Mouse (Mus musculus): ENCODE results near the gene Evc. TPM values are rescaled to one million over a fixed set of nuclear protein-coding genes. Genes with fewer than 3 reads are reported as not detected.

Gene Evc
- total RNA-seq, 1 experiment, result 35.1 TPM

- peak; percentile 43 for DNase-seq (ENCODE audit: low read depth, low spot score)
- in situ Hi-C loops (cut with MboI; ENCODE audit: low sequenced_read_pairs in 2 of 2, unreplicated experiment in 2 of 2), result loop anchor here in 1 of 2 experiments (25.0 kb wide), 1 partner anchor 423 kb away; the partner anchor contains the start of gene Stk32b
- TF ChIP-seq ZC3H11A (IDR thresholded peaks at IDR 0.05; ENCODE audit: borderline replicate concordance, low read depth, low read length) (peak; percentile 10; the same call in 1 of the 2 replicates), MAFK (IDR thresholded peaks at IDR 0.05; ENCODE audit: insufficient read depth, low read depth, low read length) (no peak)
- no peak overlapping the region for H3K9ac ChIP-seq (ENCODE audit: insufficient read depth, low read depth, low read length, poor library complexity, severe bottlenecking)
- H3K4me1 ChIP-seq (ENCODE audit: control insufficient read depth in 2 of 2, insufficient read depth in 2 of 2, low read length in 2 of 2, poor library complexity in 1 of 2), result no peaks in the 10 kb centered on the region
- no peak overlapping the region for H3K4me3 ChIP-seq (ENCODE audit: insufficient read depth in 1 of 2, low read depth in 1 of 2, low read length in 2 of 2, poor library complexity in 1 of 2, severe bottlenecking in 1 of 2)
- H3K27ac ChIP-seq (ENCODE audit: insufficient read depth, low read depth, low read length, poor library complexity, severe bottlenecking), result no peak overlapping the region
- no peaks in the 10 kb centered on the region for H3K9me3 ChIP-seq (ENCODE audit: control insufficient read depth, insufficient read depth, low read depth, low read length)
- peaks cover 29% of the 10 kb centered on the region for H3K36me3 ChIP-seq (ENCODE audit: control insufficient read depth, insufficient read depth, low read length, poor library complexity, severe bottlenecking)
These were observed 47.5 kb downstream of the Evc start for GRCm38 (mm10) chr5:37289236-37289635.

- in situ Hi-C loops (cut with MboI; ENCODE audit: low sequenced_read_pairs in 2 of 2, unreplicated experiment in 2 of 2), result loop anchor here in 1 of 2 experiments (25.0 kb wide), 1 partner anchor 424 kb away; the partner anchor contains the start of gene Stk32b
- DNase-seq (ENCODE audit: low read depth, low spot score), result peak; percentile 42
- Histone ChIP-seq H3K4me1 (ENCODE audit: control insufficient read depth in 2 of 2, insufficient read depth in 2 of 2, low read length in 2 of 2, poor library complexity in 1 of 2) (no peaks in the 10 kb centered on the region), H3K36me3 (ENCODE audit: control insufficient read depth, insufficient read depth, low read length, poor library complexity, severe bottlenecking) (peaks cover 36% of the 10 kb centered on the region), H3K9me3 (ENCODE audit: control insufficient read depth, insufficient read depth, low read depth, low read length) (no peaks in the 10 kb centered on the region), H3K4me3 (ENCODE audit: insufficient read depth in 1 of 2, low read depth in 1 of 2, low read length in 2 of 2, poor library complexity in 1 of 2, severe bottlenecking in 1 of 2) (no peak overlapping the region), H3K9ac (ENCODE audit: insufficient read depth, low read depth, low read length, poor library complexity, severe bottlenecking) (no peak overlapping the region), H3K27ac (ENCODE audit: insufficient read depth, low read depth, low read length, poor library complexity, severe bottlenecking) (no peak overlapping the region)
- TF ChIP-seq ZNF384 (IDR thresholded peaks at IDR 0.05; ENCODE audit: low read depth, low read length) (no peak), CHD2 (IDR thresholded peaks at IDR 0.05; ENCODE audit: low read depth, low read length) (no peak), ZC3H11A (IDR thresholded peaks at IDR 0.05; ENCODE audit: borderline replicate concordance, low read depth, low read length) (peak; percentile 41; the same call in 1 of the 2 replicates)
These were observed 48.3 kb downstream of the Evc start for GRCm38 (mm10) chr5:37288374-37288773.

GRCm38 (mm10) chr5:37281021-37281420 lies 55.7 kb downstream of the Evc start:
- Histone ChIP-seq H3K9me3 (ENCODE audit: control insufficient read depth, insufficient read depth, low read depth, low read length) (no peaks in the 10 kb centered on the region), H3K27ac (ENCODE audit: insufficient read depth, low read depth, low read length, poor library complexity, severe bottlenecking) (no peak overlapping the region), H3K4me1 (ENCODE audit: control insufficient read depth in 2 of 2, insufficient read depth in 2 of 2, low read length in 2 of 2, poor library complexity in 1 of 2) (no peaks in the 10 kb centered on the region), H3K36me3 (ENCODE audit: control insufficient read depth, insufficient read depth, low read length, poor library complexity, severe bottlenecking) (peaks cover 54% of the 10 kb centered on the region), H3K4me3 (ENCODE audit: insufficient read depth in 1 of 2, low read depth in 1 of 2, low read length in 2 of 2, poor library complexity in 1 of 2, severe bottlenecking in 1 of 2) (no peak overlapping the region), H3K9ac (ENCODE audit: insufficient read depth, low read depth, low read length, poor library complexity, severe bottlenecking) (no peak overlapping the region)
- no peak for TF ChIP-seq ZNF384 (IDR thresholded peaks at IDR 0.05; ENCODE audit: low read depth, low read length)
- no peak for TF ChIP-seq ZC3H11A (IDR thresholded peaks at IDR 0.05; ENCODE audit: borderline replicate concordance, low read depth, low read length)
- no peak for TF ChIP-seq HCFC1 (IDR thresholded peaks at IDR 0.05; ENCODE audit: borderline replicate concordance, insufficient read depth, low read length)
- no peak for TF ChIP-seq MAFK (IDR thresholded peaks at IDR 0.05; ENCODE audit: insufficient read depth, low read depth, low read length)
- no peak for TF ChIP-seq CHD2 (IDR thresholded peaks at IDR 0.05; ENCODE audit: low read depth, low read length)
- in situ Hi-C loops (cut with MboI; ENCODE audit: low sequenced_read_pairs in 2 of 2, unreplicated experiment in 2 of 2), result loop anchor here in 1 of 2 experiments (25.0 kb wide), 1 partner anchor 431 kb away; the partner anchor contains the start of gene Stk32b
- no peak for DNase-seq (ENCODE audit: low read depth, low spot score)

GRCm38 (mm10) chr5:37263816-37264215 lies 72.9 kb downstream of the Evc start:
- no peak for DNase-seq (ENCODE audit: low read depth, low spot score)
- H3K9ac ChIP-seq (ENCODE audit: insufficient read depth, low read depth, low read length, poor library complexity, severe bottlenecking), result no peak overlapping the region

GRCm38 (mm10) chr5:37261734-37262133 lies 75.0 kb downstream of the Evc start:
- peaks cover 9% of the 10 kb centered on the region; the same call in 1 of the 2 replicates for H3K36me3 ChIP-seq (ENCODE audit: control insufficient read depth, insufficient read depth, low read length, poor library complexity, severe bottlenecking)
- TF ChIP-seq ZNF384 (IDR thresholded peaks at IDR 0.05; ENCODE audit: low read depth, low read length), result no peak
- no peak for TF ChIP-seq HCFC1 (IDR thresholded peaks at IDR 0.05; ENCODE audit: borderline replicate concordance, insufficient read depth, low read length)
- TF ChIP-seq MAFK (IDR thresholded peaks at IDR 0.05; ENCODE audit: insufficient read depth, low read depth, low read length), result no peak
- no peak for TF ChIP-seq ZC3H11A (IDR thresholded peaks at IDR 0.05; ENCODE audit: borderline replicate concordance, low read depth, low read length)
- TF ChIP-seq CHD2 (IDR thresholded peaks at IDR 0.05; ENCODE audit: low read depth, low read length), result no peak
- H3K4me1 ChIP-seq (ENCODE audit: control insufficient read depth in 2 of 2, insufficient read depth in 2 of 2, low read length in 2 of 2, poor library complexity in 1 of 2), result peaks cover 0 to 4% of the 10 kb centered on the region in 2 experiments; a peak in 2 of 4 replicates
- in situ Hi-C loops (cut with MboI; ENCODE audit: low sequenced_read_pairs in 2 of 2, unreplicated experiment in 2 of 2), result no loop called here
- H3K4me3 ChIP-seq (ENCODE audit: insufficient read depth in 1 of 2, low read depth in 1 of 2, low read length in 2 of 2, poor library complexity in 1 of 2, severe bottlenecking in 1 of 2), result no peak overlapping the region
- no peak for DNase-seq (ENCODE audit: low read depth, low spot score)
- no peak overlapping the region for H3K9ac ChIP-seq (ENCODE audit: insufficient read depth, low read depth, low read length, poor library complexity, severe bottlenecking)
- H3K27ac ChIP-seq (ENCODE audit: insufficient read depth, low read depth, low read length, poor library complexity, severe bottlenecking), result no peak overlapping the region
- H3K9me3 ChIP-seq (ENCODE audit: control insufficient read depth, insufficient read depth, low read depth, low read length), result no peaks in the 10 kb centered on the region

More at GRCm38 (mm10) chr5:37263816-37264215, 72.9 kb downstream of the Evc start:
- peaks cover 0 to 2% of the 10 kb centered on the region in 2 experiments; a peak in 1 of 4 replicates for H3K4me1 ChIP-seq (ENCODE audit: control insufficient read depth in 2 of 2, insufficient read depth in 2 of 2, low read length in 2 of 2, poor library complexity in 1 of 2)
- H3K27ac ChIP-seq (ENCODE audit: insufficient read depth, low read depth, low read length, poor library complexity, severe bottlenecking), result no peak overlapping the region
- H3K36me3 ChIP-seq (ENCODE audit: control insufficient read depth, insufficient read depth, low read length, poor library complexity, severe bottlenecking), result peaks cover 16% of the 10 kb centered on the region; the same call in 1 of the 2 replicates
- H3K4me3 ChIP-seq (ENCODE audit: insufficient read depth in 1 of 2, low read depth in 1 of 2, low read length in 2 of 2, poor library complexity in 1 of 2, severe bottlenecking in 1 of 2), result no peak overlapping the region
- H3K9me3 ChIP-seq (ENCODE audit: control insufficient read depth, insufficient read depth, low read depth, low read length), result no peaks in the 10 kb centered on the region
- in situ Hi-C loops (cut with MboI; ENCODE audit: low sequenced_read_pairs in 2 of 2, unreplicated experiment in 2 of 2), result no loop called here
- TF ChIP-seq MAFK (IDR thresholded peaks at IDR 0.05; ENCODE audit: insufficient read depth, low read depth, low read length) (no peak), ZNF384 (IDR thresholded peaks at IDR 0.05; ENCODE audit: low read depth, low read length) (no peak), HCFC1 (IDR thresholded peaks at IDR 0.05; ENCODE audit: borderline replicate concordance, insufficient read depth, low read length) (no peak), ZC3H11A (IDR thresholded peaks at IDR 0.05; ENCODE audit: borderline replicate concordance, low read depth, low read length) (no peak), CHD2 (IDR thresholded peaks at IDR 0.05; ENCODE audit: low read depth, low read length) (no peak)

Measured in ES-E14 (cell line).